Mouse (Mus musculus): Measurements from ENCODE around the gene Mdga2.

GRCm38 (mm10) chr12:66890296-66890695, 332.1 kb downstream of the Mdga2 start:
- no peak for TF ChIP-seq CTCF (IDR thresholded peaks at IDR 0.05; ENCODE audit: control insufficient read depth, insufficient read depth, low read length)
- no peak for TF ChIP-seq POLR2A (IDR thresholded peaks at IDR 0.05; ENCODE audit: borderline replicate concordance, control insufficient read depth, low read depth, low read length)

Measured in bone marrow, adult 2 months (tissue).